Mouse (Mus musculus): Measurements from ENCODE around the gene Srsf12. TPM values are rescaled to one million over a fixed set of nuclear protein-coding genes. Genes with fewer than 3 reads are reported as not detected.

The Srsf12 gene
- not detected in 2 replicates for polyA plus RNA-seq (2012; ENCODE audit: insufficient read depth, low replicate concordance)

GRCm38 (mm10) chr4:33208881-33209841, at the start of gene Srsf12:
Gene Srsf12, plus strand, starts transcription at chr4:33208991.
- H3K4me3 ChIP-seq (replicated peaks) = peak within 1 kb of the TSS; percentile 83
- H3K36me3 ChIP-seq (replicated peaks; ENCODE audit: low read length) = no peaks in the 10 kb centered on the region
- TF ChIP-seq FLI1 (IDR thresholded peaks at IDR 0.05; ENCODE audit: low read length) = no peak
- TF ChIP-seq GATA1 (IDR thresholded peaks at IDR 0.05; ENCODE audit: borderline replicate concordance, low read length) = no peak

GRCm38 (mm10) chr4:33183477-33183876, 25.3 kb upstream of the Srsf12 start:
- TF ChIP-seq GATA1 (IDR thresholded peaks at IDR 0.05; ENCODE audit: borderline replicate concordance, low read length) (no peak), FLI1 (IDR thresholded peaks at IDR 0.05; ENCODE audit: low read length) (no peak)
- Histone ChIP-seq H3K4me1 (no peaks in the 10 kb centered on the region), H3K36me3 (replicated peaks; ENCODE audit: low read length) (no peaks in the 10 kb centered on the region), H3K9me3 (no peaks in the 10 kb centered on the region), H3K4me3 (replicated peaks) (no peak overlapping the region), H3K27me3 (replicated peaks) (peaks cover 45% of the 10 kb centered on the region)

More at GRCm38 (mm10) chr4:33208881-33209841, at the start of gene Srsf12:
- H3K9me3 ChIP-seq = peaks cover 18% of the 10 kb centered on the region
- H3K27me3 ChIP-seq (replicated peaks) = peaks cover 36% of the 10 kb centered on the region
- H3K4me1 ChIP-seq = peaks cover 10% of the 10 kb centered on the region

GRCm38 (mm10) chr4:33188164-33188563, 20.6 kb upstream of the Srsf12 start:
- H3K27me3 ChIP-seq (replicated peaks) = peaks cover 68% of the 10 kb centered on the region
- TF ChIP-seq FLI1 (IDR thresholded peaks at IDR 0.05; ENCODE audit: low read length) = no peak
- TF ChIP-seq GATA1 (IDR thresholded peaks at IDR 0.05; ENCODE audit: borderline replicate concordance, low read length) = no peak

GRCm38 (mm10) chr4:33188781-33189734, 19.7 kb upstream of the Srsf12 start:
- H3K27me3 ChIP-seq (replicated peaks) = peaks cover 65% of the 10 kb centered on the region

More at GRCm38 (mm10) chr4:33188164-33188563, 20.6 kb upstream of the Srsf12 start:
- H3K4me1 ChIP-seq = peaks cover 11% of the 10 kb centered on the region
- peaks cover 18% of the 10 kb centered on the region for H3K9me3 ChIP-seq
- no peak overlapping the region for H3K4me3 ChIP-seq (replicated peaks)
- H3K36me3 ChIP-seq (replicated peaks; ENCODE audit: low read length) = no peaks in the 10 kb centered on the region

GRCm38 (mm10) chr4:33189735-33190036, 19.1 kb upstream of the Srsf12 start, which contains the start of gene Pm20d2:
Gene Pm20d2, minus strand, starts transcription at chr4:33189737.
- peaks cover 24% of the 10 kb centered on the region for H3K9me3 ChIP-seq
- H3K36me3 ChIP-seq (replicated peaks; ENCODE audit: low read length) = no peaks in the 10 kb centered on the region
- TF ChIP-seq FLI1 (IDR thresholded peaks at IDR 0.05; ENCODE audit: low read length) (no peak), GATA1 (IDR thresholded peaks at IDR 0.05; ENCODE audit: borderline replicate concordance, low read length) (no peak)
- peaks cover 65% of the 10 kb centered on the region for H3K27me3 ChIP-seq (replicated peaks)
- H3K4me3 ChIP-seq (replicated peaks) = peak within 1 kb of the TSS; percentile 91
- H3K4me1 ChIP-seq = peaks cover 11% of the 10 kb centered on the region

More at GRCm38 (mm10) chr4:33188781-33189734, 19.7 kb upstream of the Srsf12 start:
- Histone ChIP-seq H3K9me3 (peaks cover 19% of the 10 kb centered on the region), H3K4me1 (peaks cover 11% of the 10 kb centered on the region), H3K36me3 (replicated peaks; ENCODE audit: low read length) (no peaks in the 10 kb centered on the region), H3K4me3 (replicated peaks) (peak overlapping the region; percentile 91)
- TF ChIP-seq FLI1 (IDR thresholded peaks at IDR 0.05; ENCODE audit: low read length) (no peak), GATA1 (IDR thresholded peaks at IDR 0.05; ENCODE audit: borderline replicate concordance, low read length) (no peak)

- Histone ChIP-seq H3K4me1 (no peaks in the 10 kb centered on the region), H3K9me3 (peaks cover 19% of the 10 kb centered on the region), H3K36me3 (replicated peaks; ENCODE audit: low read length) (no peaks in the 10 kb centered on the region), H3K27me3 (replicated peaks) (peaks cover 7% of the 10 kb centered on the region), H3K4me3 (replicated peaks) (no peak overlapping the region)
- no peak for TF ChIP-seq GATA1 (IDR thresholded peaks at IDR 0.05; ENCODE audit: borderline replicate concordance, low read length)
Observed at GRCm38 (mm10) chr4:33198117-33198516, 10.7 kb upstream of the Srsf12 start.

- H3K36me3 ChIP-seq (replicated peaks; ENCODE audit: low read length) = no peaks in the 10 kb centered on the region
- peaks cover 9% of the 10 kb centered on the region for H3K4me1 ChIP-seq
- TF ChIP-seq FLI1 (IDR thresholded peaks at IDR 0.05; ENCODE audit: low read length) = no peak
- no peak for TF ChIP-seq GATA1 (IDR thresholded peaks at IDR 0.05; ENCODE audit: borderline replicate concordance, low read length)
- peaks cover 32% of the 10 kb centered on the region for H3K27me3 ChIP-seq (replicated peaks)
- H3K9me3 ChIP-seq = peaks cover 7% of the 10 kb centered on the region; the same call in 1 of the 2 replicates
- no peak overlapping the region for H3K4me3 ChIP-seq (replicated peaks)
Observed at GRCm38 (mm10) chr4:33204682-33205081, 4.1 kb upstream of the Srsf12 start.

- Histone ChIP-seq H3K9me3 (peaks cover 14% of the 10 kb centered on the region), H3K27me3 (replicated peaks) (peaks cover 36% of the 10 kb centered on the region), H3K4me3 (replicated peaks) (no peak overlapping the region), H3K4me1 (peaks cover 10% of the 10 kb centered on the region), H3K36me3 (replicated peaks; ENCODE audit: low read length) (no peaks in the 10 kb centered on the region)
- TF ChIP-seq GATA1 (IDR thresholded peaks at IDR 0.05; ENCODE audit: borderline replicate concordance, low read length) (no peak), FLI1 (IDR thresholded peaks at IDR 0.05; ENCODE audit: low read length) (no peak)
Observed at GRCm38 (mm10) chr4:33207551-33207950, 1.2 kb upstream of the Srsf12 start.

- TF ChIP-seq GATA1 (IDR thresholded peaks at IDR 0.05; ENCODE audit: borderline replicate concordance, low read length) (no peak), FLI1 (IDR thresholded peaks at IDR 0.05; ENCODE audit: low read length) (no peak)
- H3K36me3 ChIP-seq (replicated peaks; ENCODE audit: low read length) = no peaks in the 10 kb centered on the region
- no peaks in the 10 kb centered on the region for H3K27me3 ChIP-seq (replicated peaks)
- H3K9me3 ChIP-seq = peaks cover 1% of the 10 kb centered on the region
- no peaks in the 10 kb centered on the region for H3K4me1 ChIP-seq
- no peak overlapping the region for H3K4me3 ChIP-seq (replicated peaks)
Observed at GRCm38 (mm10) chr4:33221847-33222246, 13.1 kb downstream of the Srsf12 start.

All from megakaryocyte, embryonic 14.5 days (primary cell).